9 mouse cellular contexts compared by ENCODE assay signal in genomic region chr1:59458886-59459285, GRCm38 (mm10). TPM values are rescaled to one million over a fixed set of nuclear protein-coding genes. Genes with fewer than 3 reads are reported as not detected.
A peak's percentile ranks its signal among the peaks of the same experiment; 100 is the strongest.
DNase-seq lines count a peak whose midpoint lies in the region; ATAC-seq lines count a peak whose summit lies in the region.
"Had no signal": no experiment of that assay in that cellular context is flagged by ENCODE, and none has a peak within 500 bp of the region (broad histone marks: within the 10 kb centered on the region; RNA-seq: fewer than 3 reads in every experiment).

No protein-coding gene starts in this region.

- H3K27ac ChIP-seq in midbrain, embryonic 15.5 days, result no peak overlapping the region
- no peak overlapping the region for H3K27ac ChIP-seq in midbrain, embryonic 11.5 days (ENCODE audit: low read depth, low read length)
- H3K27ac ChIP-seq in intestine, embryonic 15.5 days, result peak overlapping the region; percentile 40; the same call in 1 of the 2 replicates
- peak overlapping the region; percentile 63; the same call in 1 of the 2 replicates for H3K27ac ChIP-seq in stomach, embryonic 14.5 days (ENCODE audit: low read length)

- no peak for DNase-seq in midbrain, embryonic 11.5 days (ENCODE audit: low spot score, missing footprints)
- DNase-seq in gastrocnemius, postnatal 10 days, result peak; percentile 43
- DNase-seq in right cerebral cortex, postnatal 25 days, result no peak
- DNase-seq in MN1 (ENCODE audit: low spot score), result no peak
- DNase-seq in Muller cell, postnatal 12 days (ENCODE audit: inconsistent ontology term), result no peak
- DNase-seq: cerebellum, postnatal 36 days had no signal

- no peaks in the 10 kb centered on the region for H3K36me3 ChIP-seq in midbrain, embryonic 15.5 days (replicated peaks)
- no peaks in the 10 kb centered on the region for H3K36me3 ChIP-seq in midbrain, embryonic 11.5 days (ENCODE audit: control insufficient read depth, insufficient read depth, low read length)
- H3K36me3 ChIP-seq in intestine, embryonic 15.5 days, result no peaks in the 10 kb centered on the region
- no peaks in the 10 kb centered on the region for H3K36me3 ChIP-seq in stomach, embryonic 14.5 days (ENCODE audit: control insufficient read depth, insufficient read depth, low read length)

- H3K4me1 ChIP-seq in midbrain, embryonic 15.5 days, result peaks cover 5% of the 10 kb centered on the region
- H3K4me1 ChIP-seq in midbrain, embryonic 11.5 days (ENCODE audit: control insufficient read depth, insufficient read depth, low read length), result 0 out of 2 replicates have a peak, but pooled peaks cover 4% of the 10 kb centered on the region
- H3K4me1 ChIP-seq in intestine, embryonic 15.5 days (replicated peaks), result peaks cover 12% of the 10 kb centered on the region
- H3K4me1 ChIP-seq in stomach, embryonic 14.5 days (ENCODE audit: control insufficient read depth, insufficient read depth, low read length), result peaks cover 15% of the 10 kb centered on the region

- H3K9ac ChIP-seq in midbrain, embryonic 15.5 days, result no peak overlapping the region
- no peak overlapping the region for H3K9ac ChIP-seq in midbrain, embryonic 11.5 days (ENCODE audit: low read length)
- no peak overlapping the region for H3K9ac ChIP-seq in intestine, embryonic 15.5 days
- no peak overlapping the region for H3K9ac ChIP-seq in stomach, embryonic 14.5 days (replicated peaks; ENCODE audit: low read depth, low read length)

- WGBS in midbrain, embryonic 15.5 days, result 25% methylated on average over 8 of the region's 8 CpGs
- 24% methylated on average over 8 of the region's 8 CpGs for WGBS in midbrain, embryonic 11.5 days
- 26% methylated on average over 8 of the region's 8 CpGs for WGBS in intestine, embryonic 15.5 days
- WGBS in stomach, embryonic 14.5 days, result 20% methylated on average over 8 of the region's 8 CpGs

- 0 out of 2 replicates have a peak, but pooled peaks have one; percentile 14 for ATAC-seq in midbrain, embryonic 15.5 days (replicated peaks)
- ATAC-seq in midbrain, embryonic 11.5 days (ENCODE audit: low FRiP score), result no peak
- ATAC-seq in intestine, embryonic 15.5 days, result no peak
- ATAC-seq in stomach, embryonic 14.5 days (ENCODE audit: insufficient number of reproducible peaks, insufficient read depth, low FRiP score, low read depth), result no peak

- no peak overlapping the region for H3K4me3 ChIP-seq in midbrain, embryonic 15.5 days
- no peak overlapping the region for H3K4me3 ChIP-seq in midbrain, embryonic 11.5 days (ENCODE audit: low read depth, low read length)
- H3K4me3 ChIP-seq in intestine, embryonic 15.5 days (replicated peaks), result no peak overlapping the region
- H3K4me3 ChIP-seq in stomach, embryonic 14.5 days (ENCODE audit: low read depth, low read length), result no peak overlapping the region

- no peaks in the 10 kb centered on the region for H3K27me3 ChIP-seq in midbrain, embryonic 15.5 days (replicated peaks)
- no peaks in the 10 kb centered on the region for H3K27me3 ChIP-seq in midbrain, embryonic 11.5 days (ENCODE audit: control insufficient read depth, insufficient read depth, low read length)
- no peaks in the 10 kb centered on the region for H3K27me3 ChIP-seq in intestine, embryonic 15.5 days (replicated peaks)
- no peaks in the 10 kb centered on the region for H3K27me3 ChIP-seq in stomach, embryonic 14.5 days (ENCODE audit: control insufficient read depth, insufficient read depth, low read length)

- no peak overlapping the region for H3K4me2 ChIP-seq in midbrain, embryonic 15.5 days
- no peak overlapping the region for H3K4me2 ChIP-seq in midbrain, embryonic 11.5 days
- no peak overlapping the region; the same call in 1 of the 2 replicates for H3K4me2 ChIP-seq in intestine, embryonic 15.5 days (replicated peaks)
- H3K4me2 ChIP-seq in stomach, embryonic 14.5 days (replicated peaks; ENCODE audit: low read depth, low read length), result no peak overlapping the region

- no peaks in the 10 kb centered on the region for H3K9me3 ChIP-seq in midbrain, embryonic 15.5 days
- no peaks in the 10 kb centered on the region for H3K9me3 ChIP-seq in midbrain, embryonic 11.5 days (ENCODE audit: control insufficient read depth, low read length)
- no peaks in the 10 kb centered on the region for H3K9me3 ChIP-seq in intestine, embryonic 15.5 days
- no peaks in the 10 kb centered on the region for H3K9me3 ChIP-seq in stomach, embryonic 14.5 days (ENCODE audit: control insufficient read depth, low read depth, low read length)

RNA-seq across cellular contexts. Expression of gene Fzd7, which starts 23.3 kb away (rescaled TPM):
- 3.0 and 3.3 TPM in 2 replicates for polyA plus RNA-seq in midbrain, embryonic 15.5 days (2015; fragmentation: Nextera tagmentation; extraction: Ambion mirVana)
- polyA plus RNA-seq in midbrain, embryonic 11.5 days (2014; fragmentation: Nextera tagmentation; extraction: Ambion mirVana), result 5.3 and 6.3 TPM in 2 replicates
- total RNA-seq in gastrocnemius, postnatal 10 days (2021), result 10 to 100 TPM; 35.8 to 37.6 TPM
- polyA plus RNA-seq in intestine, embryonic 15.5 days (2015; fragmentation: Nextera tagmentation; extraction: Ambion mirVana), result 6.3 and 7.5 TPM in 2 replicates
- polyA plus RNA-seq in stomach, embryonic 14.5 days (2014; fragmentation: Nextera tagmentation; extraction: Ambion mirVana), result 13.3 and 15.5 TPM in 2 replicates

RNA-seq across cellular contexts. Expression of gene Gm973, which starts 57.2 kb away (rescaled TPM):
- polyA plus RNA-seq in midbrain, embryonic 15.5 days (2015; fragmentation: Nextera tagmentation; extraction: Ambion mirVana), result 10.9 and 14.8 TPM in 2 replicates
- 7.0 and 7.1 TPM in 2 replicates for polyA plus RNA-seq in midbrain, embryonic 11.5 days (2014; fragmentation: Nextera tagmentation; extraction: Ambion mirVana)
- total RNA-seq in gastrocnemius, postnatal 10 days (2021), result 1 to 10 TPM in 1 of 2 experiments, under 1 TPM in 1; 0.81 to 1.2 TPM
- polyA plus RNA-seq in intestine, embryonic 15.5 days (2015; fragmentation: Nextera tagmentation; extraction: Ambion mirVana), result 0.43 and 0.76 TPM in 2 replicates
- polyA plus RNA-seq in stomach, embryonic 14.5 days (2014; fragmentation: Nextera tagmentation; extraction: Ambion mirVana), result 0.82 TPM in 1 of 2 replicates, not detected in the other

Comparison
In these comparisons a context has a peak if more than half of its experiments do, and no peak if none do; other contexts are left out.
1. H3K27ac ChIP-seq: peak in intestine, embryonic 15.5 days (single experiment) and stomach, embryonic 14.5 days (single experiment); none in midbrain, embryonic 15.5 days (single experiment) and midbrain, embryonic 11.5 days (single experiment).